Mouse (Mus musculus) limb, embryonic 14.5 days (tissue): ENCODE measurements around the gene Pkhd1. TPM values are rescaled to one million over a fixed set of nuclear protein-coding genes. Genes with fewer than 3 reads are reported as not detected.
A peak's percentile ranks its signal among the peaks of the same experiment; 100 is the strongest.

Experiments
- ATAC-seq: fragments of 200-750 bp; cut with Nextera tagmentation; 2 replicates; pipeline ENCODE4 v1.8.0; 2017; ENCODE audit warnings: low read depth, moderate number of reproducible peaks, moderate TSS enrichment; ENCODE audit not compliant: low FRiP score
- DNase-seq: peaks from one replicate; pipeline ENCODE4 v3.0.0-alpha.2; 2015; ENCODE audit warnings: low spot score
- H3K27ac ChIP-seq: fragments of 300-500 bp; sonication (generic); replicated peaks from 2 replicates; pipeline ENCODE4 v1.5.1; 2014; ENCODE audit warnings: low read depth, mild to moderate bottlenecking, low read length, moderate library complexity, mixed read lengths
- H3K27me3 ChIP-seq: fragments of 300-500 bp; sonication (generic); 2 replicates; pipeline ENCODE4 v1.6.1; 2014; ENCODE audit warnings: low read length, mixed read lengths; ENCODE audit not compliant: control insufficient read depth, insufficient read depth
- H3K36me3 ChIP-seq: fragments of 300-500 bp; sonication (generic); 2 replicates; pipeline ENCODE4 v1.6.1; 2014; ENCODE audit warnings: mild to moderate bottlenecking, low read length, moderate library complexity, mixed read lengths; ENCODE audit not compliant: control insufficient read depth, insufficient read depth
- H3K4me1 ChIP-seq: fragments of 300-500 bp; sonication (generic); 2 replicates; pipeline ENCODE4 v1.6.1; 2014; ENCODE audit warnings: antibody characterized with exemption, low read length, mixed read lengths; ENCODE audit not compliant: control insufficient read depth, insufficient read depth
- H3K4me2 ChIP-seq: fragments of 300-500 bp; sonication (generic); replicated peaks from 2 replicates; pipeline ENCODE4 v1.6.1; 2014; ENCODE audit warnings: low read depth, mild to moderate bottlenecking, low read length, moderate library complexity; ENCODE audit not compliant: severe bottlenecking
- H3K4me3 ChIP-seq: fragments of 300-500 bp; sonication (generic); replicated peaks from 2 replicates; pipeline ENCODE4 v1.5.1; 2014; ENCODE audit warnings: low read length
- H3K9ac ChIP-seq: fragments of 300-500 bp; sonication (generic); 2 replicates; pipeline ENCODE4 v1.6.1; 2014; ENCODE audit warnings: mild to moderate bottlenecking, low read depth, low read length, moderate library complexity; ENCODE audit not compliant: severe bottlenecking
- H3K9me3 ChIP-seq: fragments of 300-500 bp; sonication (generic); 2 replicates; pipeline ENCODE4 v1.6.1; 2016; ENCODE audit warnings: low read length; ENCODE audit not compliant: control insufficient read depth
- POLR2A ChIP-seq: fragments of 200-500 bp; IDR thresholded peaks from 2 replicates; pipeline ENCODE4 v1.8.0; 2012; ENCODE audit warnings: inconsistent platforms, mild to moderate bottlenecking, moderate library complexity, borderline replicate concordance; ENCODE audit not compliant: insufficient read depth, insufficient read length; ENCODE audit errors: extremely low read depth
- WGBS: fragments of 180-500 bp; shearing (Covaris S2); extraction: QIAGEN DNeasy Blood & Tissue Kit; methylation state at CpG from one replicate; pipeline ENCODE4 v1.1.7; 2014; 5-methylcytosine and 5-hydroxymethylcytosine counted together
- polyA plus RNA-seq, 2 experiments: library from polyadenylated mRNA; depleted of rRNA in 1 of 2; stranded (reverse) in 1 of 2; unstranded in 1 of 2; fragments of >200 nt; fragmentation: Nextera tagmentation in 1 of 2; extraction: Ambion mirVana in 1 of 2; gene quantifications; 2 replicates each; pipeline versions ENCODE4 v1.2.1 to v1.2.3; 2012 to 2014

Gene Pkhd1
- polyA plus RNA-seq (2012; rRNA removed) (0.24 and 0.25 TPM in 2 replicates), polyA plus RNA-seq (2014; fragmentation: Nextera tagmentation; extraction: Ambion mirVana) (0.12 and 0.32 TPM in 2 replicates)

- Histone ChIP-seq H3K9ac (no peak within 1 kb of the TSS), H3K36me3 (no peaks in the 10 kb centered on the region), H3K4me3 (no peak within 1 kb of the TSS), H3K9me3 (no peaks in the 10 kb centered on the region), H3K4me2 (no peak within 1 kb of the TSS), H3K27me3 (no peaks in the 10 kb centered on the region), H3K27ac (no peak within 1 kb of the TSS), H3K4me1 (no peaks in the 10 kb centered on the region)
- 71% methylated on average over 10 of the region's 10 CpGs for WGBS
- no peak for DNase-seq
- no peak for TF ChIP-seq POLR2A
- no peak for ATAC-seq
These were observed at the start of gene Pkhd1 for GRCm38 (mm10) chr1:20617849-20618530. Gene Pkhd1 (minus strand): TSS chr1:20618064.

DNA sequence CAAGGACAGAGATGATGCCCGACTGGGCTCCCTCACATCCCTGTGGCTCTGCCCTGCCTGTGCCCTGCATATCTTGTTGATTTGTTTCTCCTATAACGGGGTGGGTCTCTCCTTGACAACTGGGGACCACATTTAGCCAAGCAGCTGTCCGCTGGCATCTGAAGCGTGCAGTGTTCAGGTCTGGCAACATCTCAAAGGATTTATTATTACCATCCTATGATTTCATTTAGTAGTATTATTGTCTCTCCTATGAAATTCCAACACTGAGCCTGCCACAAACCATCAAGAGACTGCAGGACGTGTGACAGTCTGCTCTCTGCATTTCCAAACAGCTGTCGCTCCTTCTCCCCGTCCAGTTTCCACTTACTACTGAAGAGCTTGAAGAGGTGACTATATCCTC, 49.7 kb upstream of the Pkhd1 start:
- Histone ChIP-seq H3K27ac (no peak overlapping the region), H3K27me3 (no peaks in the 10 kb centered on the region), H3K4me2 (no peak overlapping the region), H3K9ac (no peak overlapping the region), H3K4me1 (no peaks in the 10 kb centered on the region), H3K36me3 (no peaks in the 10 kb centered on the region), H3K4me3 (no peak overlapping the region), H3K9me3 (no peaks in the 10 kb centered on the region)
- WGBS, result 62% methylated on average over 7 of the region's 7 CpGs
- ATAC-seq (peak; percentile 74), DNase-seq (peak; percentile 70)
- no peak for TF ChIP-seq POLR2A

GRCm38 (mm10) chr1:20666233-20666632, 48.4 kb upstream of the Pkhd1 start:
- no peak overlapping the region for H3K4me2 ChIP-seq
- no peaks in the 10 kb centered on the region for H3K36me3 ChIP-seq
- no peaks in the 10 kb centered on the region for H3K4me1 ChIP-seq
- H3K9me3 ChIP-seq, result no peaks in the 10 kb centered on the region
- TF ChIP-seq POLR2A, result no peak
- H3K27me3 ChIP-seq, result no peaks in the 10 kb centered on the region
- no peak overlapping the region for H3K9ac ChIP-seq
- DNase-seq (no peak), ATAC-seq (no peak)
- WGBS, result 74% methylated on average over 2 of the region's 2 CpGs
- H3K27ac ChIP-seq, result no peak overlapping the region
- H3K4me3 ChIP-seq, result no peak overlapping the region

DNA sequence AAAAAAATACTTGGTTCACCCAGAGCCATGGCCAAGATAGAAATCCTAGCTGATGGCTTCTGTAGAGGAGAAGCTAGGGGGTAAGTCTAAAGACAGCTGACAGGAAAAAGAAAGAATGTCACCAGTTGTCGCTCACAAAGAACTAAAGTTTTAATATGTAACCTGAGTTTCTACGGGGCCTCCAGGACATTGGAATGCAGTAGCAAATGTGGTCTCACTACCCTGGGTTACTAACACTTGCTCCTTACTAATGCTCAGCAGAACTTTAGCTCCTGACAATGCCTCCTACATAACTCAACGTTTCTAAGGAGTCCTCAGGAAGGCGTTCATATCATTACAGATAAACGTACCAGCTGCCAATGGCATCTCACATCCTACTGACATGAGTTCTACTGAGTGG, 37.2 kb upstream of the Pkhd1 start:
- TF ChIP-seq POLR2A, result no peak
- Histone ChIP-seq H3K27me3 (no peaks in the 10 kb centered on the region), H3K4me1 (no peaks in the 10 kb centered on the region), H3K27ac (no peak overlapping the region), H3K9me3 (no peaks in the 10 kb centered on the region), H3K36me3 (no peaks in the 10 kb centered on the region), H3K4me2 (no peak overlapping the region), H3K4me3 (no peak overlapping the region), H3K9ac (no peak overlapping the region)
- WGBS, result 66% methylated on average over 5 of the region's 5 CpGs
- DNase-seq (peak; percentile 21), ATAC-seq (peak; percentile 85)

DNA sequence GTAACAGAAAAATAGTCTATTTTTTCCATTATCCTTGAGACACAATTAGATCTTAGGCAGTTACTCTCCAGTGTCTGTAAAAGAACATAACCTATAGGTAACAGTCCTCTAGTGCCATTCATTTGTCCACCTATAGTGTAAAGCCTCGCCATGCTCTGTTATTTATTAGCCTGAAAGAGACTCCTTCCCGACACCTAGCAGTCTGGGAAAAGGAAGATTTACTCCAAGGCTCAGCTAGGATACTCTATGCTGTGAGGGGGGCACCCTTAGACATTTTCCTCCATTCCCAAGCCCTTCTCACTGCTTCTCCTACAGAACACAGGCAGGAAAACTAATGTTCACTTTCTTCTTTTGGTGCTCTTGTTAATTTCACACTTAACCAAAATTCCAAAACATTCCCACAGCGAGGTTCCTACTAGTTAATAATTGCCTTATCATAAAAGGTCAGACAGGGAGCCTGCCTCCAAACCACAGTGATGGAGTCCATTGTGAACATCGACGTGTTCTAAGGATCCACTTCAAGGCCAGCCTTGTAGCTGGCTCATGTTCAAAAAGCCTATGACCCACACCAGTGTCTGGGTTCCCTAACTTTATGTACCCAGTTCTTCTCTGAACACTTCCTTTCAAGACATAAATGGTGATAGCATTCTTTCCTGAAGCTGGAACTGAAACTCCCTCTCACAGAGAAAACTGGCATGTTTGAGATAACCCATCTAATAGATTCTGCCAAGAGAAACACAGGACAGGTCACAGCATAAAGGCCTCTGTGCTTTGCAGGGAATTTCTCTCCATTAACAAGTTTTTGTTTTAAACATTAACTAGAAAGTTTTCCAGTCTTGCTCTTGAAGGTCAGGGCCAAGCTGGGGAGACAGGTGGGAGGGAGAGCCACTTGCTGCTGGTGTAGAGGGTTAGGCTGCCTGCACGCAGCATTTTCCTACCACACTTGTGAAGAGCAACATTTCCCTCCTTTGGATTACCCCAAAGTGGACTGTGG, 35.9 kb upstream of the Pkhd1 start:
- no peaks in the 10 kb centered on the region for H3K9me3 ChIP-seq
- no peak for DNase-seq
- TF ChIP-seq POLR2A, result no peak
- no peak overlapping the region for H3K27ac ChIP-seq
- no peak overlapping the region for H3K4me2 ChIP-seq
- WGBS, result 64% methylated on average over 6 of the region's 6 CpGs
- no peaks in the 10 kb centered on the region for H3K4me1 ChIP-seq
- H3K9ac ChIP-seq, result no peak overlapping the region
- no peaks in the 10 kb centered on the region for H3K27me3 ChIP-seq
- ATAC-seq, result no peak
- no peak overlapping the region for H3K4me3 ChIP-seq
- H3K36me3 ChIP-seq, result no peaks in the 10 kb centered on the region
